Mouse (Mus musculus) kidney, embryonic 14.5 days (tissue): Measurements from ENCODE around the gene Sub1. TPM values are rescaled to one million over a fixed set of nuclear protein-coding genes. Genes with fewer than 3 reads are reported as not detected.
A peak's percentile ranks its signal among the peaks of the same experiment; 100 is the strongest.

Source experiments
- ATAC-seq: fragments of 200-750 bp; cut with Nextera tagmentation; 2 replicates; pipeline ENCODE4 v1.8.0; 2017; ENCODE audit warnings: moderate number of reproducible peaks, mild to moderate bottlenecking, moderate TSS enrichment, moderate library complexity; ENCODE audit not compliant: low FRiP score, low TSS enrichment
- H3K27ac ChIP-seq: fragments of 300-500 bp; sonication (generic); 2 replicates; pipeline ENCODE4 v1.5.1; 2014; ENCODE audit warnings: low read depth, mild to moderate bottlenecking, low read length, moderate library complexity, mixed read lengths
- H3K27me3 ChIP-seq: fragments of 300-500 bp; sonication (generic); 2 replicates; pipeline ENCODE4 v1.6.1; 2014; ENCODE audit warnings: mild to moderate bottlenecking, low read length; ENCODE audit not compliant: control insufficient read depth, insufficient read depth
- H3K36me3 ChIP-seq: fragments of 300-500 bp; sonication (generic); 2 replicates; pipeline ENCODE4 v1.6.1; 2014; ENCODE audit warnings: low read length, mixed read lengths; ENCODE audit not compliant: control insufficient read depth, insufficient read depth
- H3K4me1 ChIP-seq: fragments of 300-500 bp; sonication (generic); 2 replicates; pipeline ENCODE4 v1.6.1; 2014; ENCODE audit warnings: low read length, mixed read lengths; ENCODE audit not compliant: control insufficient read depth, insufficient read depth
- H3K4me2 ChIP-seq: fragments of 300-500 bp; sonication (generic); replicated peaks from 2 replicates; pipeline ENCODE4 v1.6.1; 2014; ENCODE audit warnings: low read depth, mild to moderate bottlenecking, low read length
- H3K4me3 ChIP-seq: fragments of 300-500 bp; sonication (generic); 2 replicates; pipeline ENCODE4 v1.5.1; 2014; ENCODE audit warnings: mild to moderate bottlenecking, low read length
- H3K9ac ChIP-seq: fragments of 300-500 bp; sonication (generic); 2 replicates; pipeline ENCODE4 v1.6.1; 2014; ENCODE audit warnings: low read depth, mild to moderate bottlenecking, low read length, moderate library complexity
- H3K9me3 ChIP-seq: fragments of 300-500 bp; sonication (generic); 2 replicates; pipeline ENCODE4 v1.6.1; 2016; ENCODE audit warnings: low read length; ENCODE audit not compliant: control insufficient read depth
- WGBS: fragments of 180-500 bp; shearing (Covaris S2); extraction: QIAGEN DNeasy Blood & Tissue Kit; methylation state at CpG from one replicate; pipeline ENCODE4 v1.1.7; 2014; 5-methylcytosine and 5-hydroxymethylcytosine counted together
- polyA plus RNA-seq: library from polyadenylated mRNA; unstranded; fragments of >200 nt; fragmentation: Nextera tagmentation; extraction: Ambion mirVana; gene quantifications from 2 replicates; pipeline ENCODE4 v1.2.1, GENCODE M21; 2014

Sub1 gene
- polyA plus RNA-seq, 1 experiment from 2014 or later = 790 TPM

- no peaks in the 10 kb centered on the region for H3K36me3 ChIP-seq
Observed at GRCm38 (mm10) chr15:12007421-12007820, 10.6 kb upstream of the Sub1 start.

GRCm38 (mm10) chr15:12006169-12006568 lies 9.4 kb upstream of the Sub1 start:
- no peak overlapping the region for H3K4me2 ChIP-seq
- no peak overlapping the region for H3K9ac ChIP-seq
- no peaks in the 10 kb centered on the region for H3K4me1 ChIP-seq
- ATAC-seq = no peak
- no peaks in the 10 kb centered on the region for H3K27me3 ChIP-seq
- no peaks in the 10 kb centered on the region for H3K9me3 ChIP-seq
- no peaks in the 10 kb centered on the region for H3K36me3 ChIP-seq
- no peak overlapping the region for H3K4me3 ChIP-seq
- H3K27ac ChIP-seq = no peak overlapping the region
- WGBS = 74% methylated on average over 6 of the region's 6 CpGs

More at GRCm38 (mm10) chr15:12007421-12007820, 10.6 kb upstream of the Sub1 start:
- Histone ChIP-seq H3K4me2 (no peak overlapping the region), H3K9ac (no peak overlapping the region), H3K27ac (no peak overlapping the region), H3K9me3 (no peaks in the 10 kb centered on the region), H3K27me3 (no peaks in the 10 kb centered on the region), H3K4me1 (no peaks in the 10 kb centered on the region), H3K4me3 (no peak overlapping the region)
- 67% methylated on average over 7 of the region's 7 CpGs for WGBS
- no peak for ATAC-seq

- Histone ChIP-seq H3K27ac (peak overlapping the region; percentile 90), H3K4me1 (peaks cover 7% of the 10 kb centered on the region), H3K9me3 (no peaks in the 10 kb centered on the region), H3K4me2 (peak overlapping the region; percentile 67), H3K4me3 (peak overlapping the region; percentile 100), H3K36me3 (peaks cover 27% of the 10 kb centered on the region), H3K9ac (peak overlapping the region; percentile 98), H3K27me3 (no peaks in the 10 kb centered on the region)
- under 1% methylated on average over 33 of the region's 33 CpGs for WGBS
- peak; percentile 97 for ATAC-seq
Observed at GRCm38 (mm10) chr15:11995815-11996201, 975 bp downstream of the Sub1 start.

GRCm38 (mm10) chr15:11994921-11995814 lies 1.6 kb downstream of the Sub1 start:
- H3K27me3 ChIP-seq = no peaks in the 10 kb centered on the region
- peak overlapping the region; percentile 100 for H3K4me3 ChIP-seq
- no peaks in the 10 kb centered on the region for H3K9me3 ChIP-seq
- peak overlapping the region; percentile 90 for H3K27ac ChIP-seq
- under 1% methylated on average over 59 of the region's 71 CpGs for WGBS
- ATAC-seq = peak; percentile 87
- peaks cover 7% of the 10 kb centered on the region for H3K4me1 ChIP-seq
- H3K4me2 ChIP-seq = peak overlapping the region; percentile 67
- peaks cover 33% of the 10 kb centered on the region for H3K36me3 ChIP-seq
- H3K9ac ChIP-seq = peak overlapping the region; percentile 98

- Histone ChIP-seq H3K4me1 (peaks cover 7% of the 10 kb centered on the region), H3K36me3 (peaks cover 45% of the 10 kb centered on the region), H3K4me3 (peak overlapping the region; percentile 100), H3K27me3 (no peaks in the 10 kb centered on the region), H3K9me3 (no peaks in the 10 kb centered on the region), H3K27ac (no peak overlapping the region), H3K4me2 (peak overlapping the region; percentile 67), H3K9ac (peak overlapping the region; percentile 98; the same call in 1 of the 2 replicates)
- no peak for ATAC-seq
- WGBS = 46% methylated on average over 2 of the region's 2 CpGs
Observed at GRCm38 (mm10) chr15:11994006-11994405, 2.8 kb downstream of the Sub1 start.

- Histone ChIP-seq H3K4me2 (no peak overlapping the region), H3K9me3 (no peaks in the 10 kb centered on the region), H3K36me3 (peaks cover 69% of the 10 kb centered on the region), H3K27ac (no peak overlapping the region), H3K27me3 (no peaks in the 10 kb centered on the region), H3K4me3 (no peak overlapping the region), H3K9ac (no peak overlapping the region), H3K4me1 (peaks cover 7% of the 10 kb centered on the region)
- 75% methylated on average over 3 of the region's 3 CpGs for WGBS
- no peak for ATAC-seq
Observed at GRCm38 (mm10) chr15:11991552-11992113, 5.2 kb downstream of the Sub1 start.

- Histone ChIP-seq H3K4me2 (no peak overlapping the region), H3K27ac (no peak overlapping the region), H3K36me3 (peaks cover 98% of the 10 kb centered on the region), H3K9ac (no peak overlapping the region), H3K27me3 (no peaks in the 10 kb centered on the region), H3K4me3 (no peak overlapping the region), H3K9me3 (no peaks in the 10 kb centered on the region), H3K4me1 (no peaks in the 10 kb centered on the region)
- 95% methylated on average over 4 of the region's 4 CpGs for WGBS
- ATAC-seq = no peak
Observed at GRCm38 (mm10) chr15:11988580-11988979, 8.2 kb downstream of the Sub1 start.

GRCm38 (mm10) chr15:11987892-11988291 lies 8.9 kb downstream of the Sub1 start:
- Histone ChIP-seq H3K27ac (no peak overlapping the region), H3K9ac (no peak overlapping the region), H3K4me3 (no peak overlapping the region), H3K36me3 (peaks cover 98% of the 10 kb centered on the region), H3K9me3 (no peaks in the 10 kb centered on the region), H3K4me2 (no peak overlapping the region), H3K27me3 (no peaks in the 10 kb centered on the region), H3K4me1 (no peaks in the 10 kb centered on the region)
- ATAC-seq = no peak
- WGBS = 71% methylated on average over 2 of the region's 2 CpGs

- H3K4me1 ChIP-seq = no peaks in the 10 kb centered on the region
- H3K4me2 ChIP-seq = no peak overlapping the region
- H3K36me3 ChIP-seq = peaks cover 75% of the 10 kb centered on the region
- 90% methylated on average over 2 of the region's 2 CpGs for WGBS
- no peak overlapping the region for H3K27ac ChIP-seq
- no peak for ATAC-seq
- H3K9ac ChIP-seq = no peak overlapping the region
- no peaks in the 10 kb centered on the region for H3K9me3 ChIP-seq
- no peaks in the 10 kb centered on the region for H3K27me3 ChIP-seq
- no peak overlapping the region for H3K4me3 ChIP-seq
Observed at GRCm38 (mm10) chr15:11981985-11982384, 14.8 kb downstream of the Sub1 start.
